Mouse (Mus musculus) cerebellum, adult (tissue): ENCODE measurements around the gene Mdh1.

Experiments
- ATAC-seq: cut with Nextera tagmentation; 2 replicates; pipeline ENCODE4 v1.9.2; 2017; ENCODE audit warnings: mild to moderate bottlenecking, moderate library complexity, mixed read lengths; ENCODE audit not compliant: insufficient number of reproducible peaks, low FRiP score, low TSS enrichment

Mdh1 gene

GRCm38 (mm10) chr11:21571700-21572381, at the start of gene Mdh1, which contains the start of gene Wdpcp:
Gene Mdh1 (minus strand): TSS chr11:21572367.
Gene Wdpcp (plus strand): TSS chr11:21572235.
- ATAC-seq, result peak; percentile 99

DNA sequence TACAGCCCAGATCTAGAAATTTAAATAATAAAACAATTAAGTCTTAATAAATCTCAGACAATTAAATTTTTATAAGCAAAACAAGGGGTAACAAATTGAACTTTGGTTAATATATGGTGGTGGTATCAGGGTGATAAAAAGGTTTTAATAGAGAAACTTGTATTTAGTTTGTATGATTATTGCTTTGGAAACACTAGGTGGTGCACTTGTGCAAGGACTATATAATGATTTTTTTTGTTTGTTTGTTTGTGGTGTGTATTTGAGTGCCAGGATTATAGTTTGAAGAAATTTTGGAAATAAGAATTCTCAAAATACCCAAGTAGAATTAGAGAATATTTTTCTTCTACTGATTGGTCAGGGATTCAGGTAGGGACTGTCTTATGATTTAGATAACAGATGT, 43.7 kb upstream of the Mdh1 start:
- no peak for ATAC-seq

DNA sequence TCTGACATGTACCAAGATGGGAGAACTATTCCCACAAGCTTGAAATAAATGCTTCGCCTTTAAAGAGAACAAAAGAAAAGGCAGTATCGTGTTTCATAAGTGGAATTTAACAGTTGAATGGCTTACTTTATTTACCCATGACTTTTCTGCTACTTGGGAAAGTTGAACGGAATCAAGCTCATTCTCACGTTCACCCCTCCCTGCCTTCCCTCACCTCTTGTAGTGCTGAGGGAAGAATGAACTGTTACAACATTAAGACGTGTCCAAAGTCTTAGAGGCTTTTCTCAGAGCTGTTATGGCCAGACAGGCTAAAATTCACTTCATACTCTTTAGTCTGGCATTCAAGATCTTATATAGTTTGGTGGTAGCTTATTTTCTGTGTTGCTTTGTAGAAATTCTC, 30.3 kb upstream of the Mdh1 start:
- ATAC-seq, result no peak

- ATAC-seq, result no peak
These were observed 11.1 kb upstream of the Mdh1 start for GRCm38 (mm10) chr11:21583286-21583685.

- ATAC-seq, result no peak
These were observed 9.3 kb upstream of the Mdh1 start for GRCm38 (mm10) chr11:21581472-21581871.

- no peak for ATAC-seq
These were observed 1.2 kb downstream of the Mdh1 start for GRCm38 (mm10) chr11:21570973-21571372.

DNA sequence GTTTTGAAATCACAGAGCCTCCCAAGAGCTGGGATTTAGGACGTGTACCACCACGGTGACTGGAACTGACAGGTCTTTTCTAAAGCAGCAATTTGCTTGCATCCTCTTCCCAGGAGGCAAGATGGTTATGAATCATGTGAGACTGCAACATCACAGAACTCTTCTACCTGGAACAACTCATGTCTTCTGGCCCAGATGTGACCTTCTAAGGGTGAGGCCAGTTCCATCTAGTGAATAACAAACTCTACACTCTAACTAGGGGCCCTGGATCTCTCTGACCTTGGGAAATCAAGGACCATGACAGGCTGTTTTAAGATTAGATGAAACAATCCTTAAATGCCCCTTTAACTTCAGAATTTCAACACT, 2.1 kb downstream of the Mdh1 start:
- no peak for ATAC-seq

DNA sequence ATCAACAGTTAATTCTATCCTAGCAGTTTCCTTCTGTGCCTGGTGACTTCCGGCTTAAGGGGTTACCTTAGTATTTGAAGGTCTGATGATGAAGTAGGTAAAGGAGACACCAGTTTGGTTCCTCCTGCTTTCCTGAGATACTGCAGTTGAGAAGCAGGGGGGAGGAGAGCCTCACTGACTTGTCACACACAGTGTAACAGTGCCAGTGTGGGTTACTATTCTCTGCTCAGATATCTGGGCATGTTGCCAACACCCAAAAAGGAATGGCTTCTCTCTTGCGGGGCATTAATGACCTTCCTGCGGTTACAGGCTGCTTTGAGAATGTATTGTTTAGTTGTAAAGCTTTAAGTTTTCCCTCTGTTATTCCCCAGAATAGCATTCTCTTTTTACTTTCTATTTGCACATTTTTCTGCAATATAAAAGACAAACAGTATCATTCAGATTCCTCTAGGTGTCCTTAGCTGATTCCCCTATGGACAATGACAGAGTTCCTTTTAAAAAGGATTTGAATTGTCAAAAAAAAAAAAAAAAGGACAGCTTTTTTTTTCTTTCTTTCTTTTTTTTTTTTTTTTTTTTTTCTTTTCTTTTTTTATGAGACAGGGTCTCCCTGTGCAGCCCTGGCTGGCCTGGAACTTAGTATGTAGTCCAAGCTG, 2.6 kb downstream of the Mdh1 start:
- no peak for ATAC-seq

DNA sequence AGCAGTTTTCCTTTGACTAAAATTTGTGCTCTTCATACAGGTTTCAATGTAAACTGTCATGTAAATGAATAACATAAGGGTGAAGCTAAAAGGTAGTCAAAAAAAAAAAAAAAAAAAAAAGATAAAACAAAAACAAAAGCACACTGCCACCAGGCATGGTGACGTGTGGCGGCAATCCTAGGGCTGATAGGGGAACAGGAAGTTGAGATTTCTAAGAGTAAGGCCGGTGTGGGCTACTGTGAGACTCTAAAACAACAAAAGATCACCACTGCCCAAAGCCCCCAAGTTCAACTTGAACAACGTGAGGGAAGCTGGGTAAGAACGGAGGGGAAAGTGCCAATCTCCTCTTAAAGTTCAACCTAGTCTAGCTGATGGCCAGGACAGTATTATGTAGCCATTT, 3.2 kb downstream of the Mdh1 start:
- no peak for ATAC-seq

- ATAC-seq, result no peak
These were observed 4.4 kb downstream of the Mdh1 start for GRCm38 (mm10) chr11:21567733-21568132.

DNA sequence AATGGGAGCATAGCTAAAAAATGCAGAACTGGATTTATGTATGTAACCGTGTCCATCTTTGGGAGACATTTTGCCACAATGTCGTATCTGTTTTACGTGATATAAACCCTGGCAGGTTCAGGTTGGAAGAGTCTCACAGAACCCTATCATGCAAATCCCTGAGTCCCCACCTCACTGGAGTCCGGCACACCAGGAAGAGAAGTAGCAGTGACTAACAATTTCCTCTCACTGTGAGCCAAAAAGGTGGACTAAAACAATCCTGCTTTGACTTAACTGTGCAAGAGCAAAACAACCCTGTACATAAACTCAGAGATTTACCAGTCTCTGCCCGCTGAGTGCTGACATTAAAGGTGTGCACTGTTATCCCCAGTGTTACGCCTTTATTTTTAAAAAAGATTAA, 5.2 kb downstream of the Mdh1 start:
- no peak for ATAC-seq

DNA sequence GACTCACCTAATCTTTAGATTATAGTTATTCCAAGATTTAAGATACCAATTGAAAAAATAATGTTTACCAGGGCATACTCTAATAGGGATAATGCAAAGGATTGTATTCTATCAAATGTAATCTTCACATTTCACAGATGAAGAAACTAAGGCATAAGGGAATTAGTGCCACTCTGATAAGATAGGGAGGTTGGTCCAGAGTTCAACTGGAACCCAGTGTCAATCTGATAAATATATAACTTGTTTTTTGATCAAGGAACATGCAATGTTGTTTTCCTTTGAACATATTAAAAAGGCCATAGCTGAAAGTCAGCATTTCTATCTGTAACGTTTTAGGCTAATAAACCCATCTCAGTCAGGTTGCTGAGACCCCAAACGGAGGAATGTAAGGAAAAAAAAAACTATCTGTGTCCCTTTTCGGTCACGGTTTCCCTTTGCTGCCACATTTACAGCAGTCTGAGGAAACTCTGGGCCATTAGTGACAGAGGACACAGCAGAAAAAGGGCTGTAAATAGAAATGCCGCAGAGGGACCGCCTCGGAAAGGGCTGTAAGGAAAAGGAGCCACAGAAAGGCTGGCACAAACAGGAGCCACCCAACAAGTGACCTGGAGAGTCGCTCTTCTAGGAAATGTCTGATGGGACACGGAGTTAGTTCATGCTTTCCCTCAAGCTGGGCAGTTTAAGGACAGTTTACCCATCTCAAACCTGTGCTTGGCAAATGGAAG, 7.3 kb downstream of the Mdh1 start:
- no peak for ATAC-seq

- no peak for ATAC-seq
These were observed 8.4 kb downstream of the Mdh1 start for GRCm38 (mm10) chr11:21563617-21564325.

DNA sequence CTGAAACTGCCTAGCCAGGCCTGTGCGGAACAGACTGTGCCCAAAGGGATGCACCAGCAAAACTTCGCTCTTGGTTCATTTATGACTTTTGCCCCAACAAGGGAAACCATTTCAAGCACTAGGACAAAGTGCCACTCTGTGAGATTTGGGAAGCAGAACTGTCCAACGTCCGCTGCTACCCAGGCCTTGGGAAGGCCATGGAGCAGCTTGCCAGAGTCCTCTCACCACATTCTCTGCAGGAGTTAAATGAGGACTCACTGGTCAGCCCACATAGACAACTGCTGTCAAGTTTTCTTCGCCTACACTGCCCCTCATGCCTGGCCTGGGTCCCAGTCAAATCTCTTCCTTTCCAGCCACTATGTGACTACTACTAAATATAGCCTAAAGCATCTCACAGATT, 10.8 kb downstream of the Mdh1 start:
- no peak for ATAC-seq

DNA sequence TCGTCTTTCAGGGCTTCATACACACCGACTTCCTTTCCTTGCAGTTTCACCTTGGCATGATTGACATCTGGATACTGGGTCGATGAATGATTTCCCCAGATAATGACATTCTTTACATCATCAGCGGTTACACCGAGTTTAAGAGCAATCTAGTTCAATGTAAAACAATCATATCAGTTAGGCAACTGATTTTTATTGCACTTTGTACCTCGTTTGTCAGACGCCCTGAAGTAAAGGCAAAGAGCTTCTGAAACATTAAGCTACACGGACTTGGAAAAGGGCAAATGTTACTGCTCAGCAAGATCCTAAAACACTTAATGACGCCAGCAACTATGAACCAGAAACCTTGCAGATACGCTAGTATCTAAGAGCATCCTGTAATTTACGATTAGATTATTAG, 12.4 kb downstream of the Mdh1 start:
- no peak for ATAC-seq

DNA sequence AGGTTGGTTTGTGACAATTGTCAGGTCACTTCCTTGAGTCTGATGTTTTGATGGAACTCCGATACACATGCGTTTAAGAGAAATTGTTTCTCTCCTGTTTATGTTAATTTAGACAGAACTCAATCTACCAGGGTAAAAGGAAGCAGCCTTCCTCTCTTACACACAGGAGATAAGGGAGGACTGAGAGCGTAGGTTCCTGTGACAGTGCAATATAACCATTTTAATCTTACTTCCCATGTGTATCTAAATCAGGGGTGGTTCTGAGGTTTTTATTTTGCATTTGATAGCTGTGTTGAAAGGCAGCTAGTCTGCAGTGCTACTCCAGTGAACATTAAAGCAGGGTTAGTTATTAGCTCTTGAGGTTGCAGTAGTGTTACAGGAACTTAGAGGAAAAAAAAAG, 20.1 kb downstream of the Mdh1 start:
- ATAC-seq, result no peak

GRCm38 (mm10) chr11:21550222-21551173, 21.7 kb downstream of the Mdh1 start:
- no peak for ATAC-seq

- ATAC-seq, result no peak
These were observed 22.4 kb downstream of the Mdh1 start for GRCm38 (mm10) chr11:21549754-21550153.

DNA sequence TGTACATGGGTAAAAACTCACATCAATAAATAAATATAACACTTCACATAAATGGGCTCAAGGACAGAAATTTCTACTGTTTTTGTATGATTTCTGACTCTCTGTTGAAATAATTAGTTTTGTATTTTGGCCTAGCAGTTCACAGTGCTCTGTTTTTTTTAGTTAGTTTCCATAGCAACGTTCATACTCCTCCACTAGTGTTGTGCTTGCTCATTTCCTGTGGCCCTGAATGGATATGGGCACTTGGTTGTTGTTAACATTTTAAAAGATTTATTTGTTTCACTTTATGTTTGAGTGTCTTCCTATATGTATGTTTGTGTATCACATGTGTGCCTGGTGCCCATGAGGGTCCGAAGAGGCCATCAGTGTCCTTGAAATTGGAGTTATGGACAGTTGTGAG, 23.1 kb downstream of the Mdh1 start:
- ATAC-seq, result no peak

GRCm38 (mm10) chr11:21547518-21547917, 24.6 kb downstream of the Mdh1 start:
- ATAC-seq, result no peak
